Mouse (Mus musculus) thymus, postnatal 4 days (tissue): ENCODE data around the gene Aldh3b3.
"Not testable (repeated sequence)": the region's sequence is repeated elsewhere in the genome, so short reads cannot be mapped to it uniquely, and the experiment has no call there.

Experiments
- DNase-seq: peaks from one replicate; pipeline ENCODE4 v3.0.0; 2021

Gene Aldh3b3

DNA sequence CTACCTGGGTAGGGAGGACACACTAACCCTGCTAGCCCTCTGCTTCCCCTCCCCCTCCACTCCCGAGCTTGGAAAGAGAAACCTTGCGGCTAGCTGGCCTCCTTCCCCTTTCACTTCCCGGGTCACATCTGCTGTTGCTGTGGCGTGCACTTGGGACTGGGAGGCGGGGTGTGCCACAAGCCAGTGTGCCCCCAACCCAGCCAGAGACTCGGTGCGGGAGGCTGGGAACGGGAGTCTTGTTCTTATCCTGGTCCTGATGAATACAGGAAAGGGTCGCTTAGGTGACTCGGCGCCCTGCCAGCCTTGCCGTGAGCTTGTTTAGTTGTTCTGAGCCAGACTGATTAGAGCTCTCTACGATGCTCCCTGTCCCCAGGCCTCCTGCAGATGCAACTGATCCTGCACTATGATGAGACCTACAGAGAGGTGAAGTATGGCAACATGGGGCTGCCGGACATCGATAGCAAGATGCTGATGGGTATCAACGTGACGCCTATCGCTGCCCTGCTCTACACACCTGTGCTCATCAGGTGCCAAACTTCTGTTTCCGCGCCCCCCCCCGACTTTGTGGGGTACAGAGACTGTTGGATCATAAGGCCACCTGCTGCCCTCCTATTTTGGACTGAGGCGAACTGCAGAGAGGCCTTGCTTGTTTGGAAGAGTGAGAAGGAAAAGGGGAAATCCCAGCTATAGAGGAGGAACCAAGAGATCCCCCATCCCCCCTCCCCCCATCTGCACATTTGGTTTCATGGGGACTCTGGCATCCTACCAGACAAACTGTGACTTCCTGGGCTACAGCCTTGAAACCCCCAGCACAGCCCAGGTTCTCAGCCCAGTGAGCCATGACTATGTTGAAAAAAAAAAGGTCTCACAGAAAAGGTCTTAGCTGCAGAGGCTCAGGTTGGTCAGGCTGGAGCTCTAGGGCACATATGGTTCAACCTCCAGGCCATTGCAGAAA, 22.3 kb upstream of the Aldh3b3 start:
- DNase-seq: peak; percentile 67

DNA sequence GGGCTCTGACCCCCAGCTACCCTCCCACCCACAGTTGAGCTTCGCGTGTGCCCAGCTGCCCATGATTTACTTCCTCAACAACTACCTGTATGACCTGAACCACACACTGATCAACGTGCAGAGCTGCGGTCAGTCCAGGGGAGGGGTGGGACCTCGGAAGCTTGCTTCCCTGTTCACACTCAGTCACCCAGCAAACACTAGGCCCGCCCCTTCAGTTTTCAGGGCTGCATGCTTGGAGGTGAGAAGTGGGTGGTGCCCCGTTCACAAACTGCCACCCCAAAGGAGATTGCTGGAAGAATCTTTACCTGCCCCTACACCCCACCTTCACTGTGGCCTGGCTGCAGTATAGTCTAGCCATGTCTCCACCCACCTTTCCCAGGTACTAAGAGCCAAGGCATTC, 16.1 kb upstream of the Aldh3b3 start:
- DNase-seq: no peak

DNA sequence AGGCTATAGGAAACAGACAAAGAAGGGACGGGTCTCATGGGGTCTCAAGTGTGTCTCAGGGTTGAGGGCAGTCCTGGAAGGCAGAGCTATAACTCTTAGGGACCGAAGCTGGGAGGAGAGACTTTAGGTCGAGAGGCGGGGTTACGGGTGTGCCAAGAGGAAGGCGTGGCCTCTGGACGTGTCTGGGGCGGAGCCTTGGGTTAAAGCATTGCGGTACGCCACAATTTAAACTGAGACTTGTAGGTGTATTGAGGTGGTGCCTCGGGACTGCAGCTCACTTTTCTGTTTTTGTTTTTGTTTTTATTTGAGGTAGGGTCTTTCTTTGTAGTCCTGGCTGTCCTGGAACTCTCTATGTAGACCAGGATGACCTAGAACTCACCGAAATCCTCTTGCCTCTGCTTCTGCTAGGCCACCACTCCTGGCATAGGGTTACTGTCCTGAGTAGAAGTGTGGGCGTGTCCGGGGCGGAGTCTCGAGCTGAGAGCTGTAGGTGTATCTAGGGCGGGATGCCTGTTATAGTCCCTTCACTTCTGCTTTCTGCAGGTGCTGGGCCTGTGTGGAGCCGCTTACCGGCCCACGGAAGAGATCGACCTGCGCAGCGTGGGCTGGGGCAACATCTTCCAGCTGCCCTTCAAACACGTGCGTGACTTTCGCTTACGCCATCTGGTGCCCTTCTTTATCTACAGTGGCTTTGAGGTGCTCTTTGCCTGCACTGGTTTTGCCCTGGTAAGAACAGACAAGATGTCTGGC, 15.3 kb upstream of the Aldh3b3 start:
- peak; percentile 81 for DNase-seq

DNA sequence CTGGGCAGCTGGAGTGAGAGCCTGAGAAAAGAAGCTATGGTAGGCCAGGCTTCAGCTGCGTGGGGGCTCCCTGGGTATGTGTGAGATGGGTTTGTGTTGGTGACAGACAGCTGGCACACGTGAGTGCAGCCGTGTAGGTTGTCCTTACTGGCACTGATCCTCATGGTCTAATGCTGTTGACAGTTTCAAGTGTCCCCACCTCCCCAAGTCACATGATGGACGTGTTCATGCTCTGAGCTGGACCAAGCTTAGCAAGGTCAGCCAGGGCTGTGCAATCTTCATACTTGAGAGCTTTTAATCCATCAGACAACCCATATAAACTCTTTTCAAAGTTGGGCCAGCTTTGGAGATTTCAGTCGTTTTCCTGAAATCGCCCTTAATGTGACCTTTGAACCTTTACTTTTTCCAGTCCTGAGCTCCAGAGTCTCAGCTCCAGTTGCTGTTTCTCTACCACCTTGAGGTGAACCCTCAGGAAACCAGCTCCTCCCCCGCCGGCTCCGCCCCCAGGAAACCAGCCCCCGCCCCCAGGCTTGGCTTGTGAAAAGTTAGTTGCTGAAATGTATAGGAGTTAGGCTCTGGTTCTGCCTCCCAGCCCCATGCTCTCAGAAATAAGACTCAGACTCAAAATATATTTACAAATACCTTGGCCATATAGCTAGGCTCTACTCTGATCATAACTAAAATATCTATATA, 12.4 kb upstream of the Aldh3b3 start:
- peak; percentile 89 for DNase-seq

DNA sequence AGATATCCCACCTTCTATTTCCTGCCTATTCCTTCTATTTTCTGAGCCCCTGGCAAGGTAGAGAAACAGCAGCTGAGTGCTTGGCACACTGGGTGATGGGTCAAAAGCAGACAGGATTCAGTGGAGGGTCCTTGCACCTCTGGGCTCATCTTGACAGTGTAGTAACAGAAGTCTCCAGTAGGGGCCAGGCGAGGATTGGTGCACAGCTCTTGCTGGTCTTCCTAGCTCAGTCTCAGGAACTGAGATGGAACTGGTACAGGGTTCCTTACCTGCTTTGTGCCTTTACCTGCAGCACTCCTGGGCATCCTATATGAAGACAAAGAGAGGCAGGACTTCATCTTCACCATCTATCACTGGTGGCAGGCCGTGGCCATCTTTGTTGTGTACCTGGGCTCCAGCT, 11.7 kb upstream of the Aldh3b3 start:
- DNase-seq: peak; percentile 83

DNA sequence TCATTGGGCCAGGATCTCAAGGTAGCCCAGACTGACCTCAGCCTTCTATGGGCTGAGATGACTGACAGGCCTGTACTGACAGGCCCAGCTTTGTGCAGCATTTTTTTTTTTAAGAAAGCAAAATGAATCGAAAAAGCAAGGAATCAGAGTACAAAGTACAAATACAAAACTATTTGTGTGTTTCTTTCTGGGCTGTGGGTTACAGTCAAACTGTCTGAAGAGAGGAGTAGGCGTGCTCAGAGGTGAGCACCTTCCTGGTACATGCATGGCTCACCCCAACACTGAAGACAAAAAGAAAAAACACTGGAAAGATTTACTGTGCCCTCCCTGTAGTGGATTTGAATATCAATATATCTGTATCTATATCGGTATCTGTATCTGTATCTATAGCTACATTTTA, 10.6 kb upstream of the Aldh3b3 start:
- no peak for DNase-seq

DNA sequence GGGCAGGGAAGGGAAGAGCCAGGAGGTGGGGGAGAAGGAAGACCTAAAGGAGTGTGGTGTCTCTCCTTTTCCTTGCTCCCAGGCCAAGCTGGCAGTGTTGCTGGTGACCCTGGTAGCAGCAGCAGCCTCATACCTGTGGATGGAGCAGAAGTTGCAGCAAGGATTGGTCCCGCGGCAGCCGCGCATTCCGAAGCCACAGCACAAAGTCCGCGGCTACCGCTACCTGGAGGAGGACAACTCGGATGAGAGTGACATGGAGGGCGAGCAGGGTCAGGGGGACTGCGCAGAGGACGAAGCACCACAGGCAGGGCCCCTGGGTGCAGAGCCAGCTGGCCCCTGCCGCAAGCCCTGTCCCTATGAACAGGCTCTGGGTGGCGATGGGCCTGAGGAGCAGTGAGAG, 9.9 kb upstream of the Aldh3b3 start:
- DNase-seq: no peak

DNA sequence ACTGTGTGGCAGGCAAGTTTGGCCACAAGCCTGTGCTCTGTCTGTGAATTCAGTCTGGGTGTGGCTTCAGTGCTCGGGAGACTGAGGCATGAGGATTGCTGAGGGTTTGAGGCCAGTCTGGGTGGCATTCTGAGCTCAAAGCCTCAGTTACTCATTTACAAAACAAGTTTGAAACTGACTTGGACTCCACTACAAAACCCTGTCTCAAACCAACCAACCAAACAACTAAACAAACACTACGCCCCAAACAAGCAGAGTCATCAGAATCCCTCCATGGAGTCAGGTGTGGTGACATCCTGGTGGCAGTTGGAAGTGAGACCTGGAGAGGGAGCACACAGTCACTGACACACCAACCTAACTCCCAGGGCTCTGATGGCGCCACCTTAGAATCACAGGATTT, 8.1 kb upstream of the Aldh3b3 start:
- DNase-seq: no peak

DNA sequence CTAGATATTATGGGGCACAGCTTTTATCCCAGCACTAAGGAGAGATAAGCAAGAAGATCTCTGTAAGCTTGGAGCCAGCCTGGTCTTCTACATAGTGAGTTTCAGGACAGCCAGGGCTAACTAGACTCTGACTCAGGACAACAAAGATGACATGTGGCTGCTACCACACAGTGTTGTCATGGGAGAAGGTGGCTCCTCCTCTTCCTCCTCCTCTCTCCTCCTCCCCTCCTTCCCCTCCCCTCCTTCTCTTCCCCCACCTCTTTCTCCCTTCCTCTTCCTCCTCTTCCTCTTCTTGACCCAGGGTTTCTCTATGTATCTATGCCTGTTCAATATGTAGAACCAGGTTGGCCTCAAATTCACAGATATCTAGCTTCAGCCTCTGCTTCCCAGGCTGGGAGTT, 7.0 kb upstream of the Aldh3b3 start:
- DNase-seq: no peak

DNA sequence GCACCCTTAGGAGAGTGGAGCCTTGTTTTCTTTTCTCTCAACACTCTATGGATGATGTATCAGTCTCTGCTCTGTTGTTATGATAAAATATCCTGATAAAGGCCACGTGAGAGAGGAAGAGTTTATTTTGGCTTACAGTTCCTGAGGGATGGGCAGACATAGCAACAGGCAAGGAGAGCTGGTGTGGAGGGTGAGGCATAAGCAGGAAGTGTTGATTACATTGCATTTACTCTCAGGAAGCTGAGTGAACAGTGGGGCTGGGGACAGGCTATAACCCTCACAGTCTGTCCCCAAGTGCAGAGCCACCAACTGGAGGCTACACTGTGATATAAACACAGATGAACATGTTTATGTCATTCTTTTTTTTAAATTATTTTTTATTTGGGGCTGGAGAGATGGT, 6.3 kb upstream of the Aldh3b3 start:
- no peak for DNase-seq

DNA sequence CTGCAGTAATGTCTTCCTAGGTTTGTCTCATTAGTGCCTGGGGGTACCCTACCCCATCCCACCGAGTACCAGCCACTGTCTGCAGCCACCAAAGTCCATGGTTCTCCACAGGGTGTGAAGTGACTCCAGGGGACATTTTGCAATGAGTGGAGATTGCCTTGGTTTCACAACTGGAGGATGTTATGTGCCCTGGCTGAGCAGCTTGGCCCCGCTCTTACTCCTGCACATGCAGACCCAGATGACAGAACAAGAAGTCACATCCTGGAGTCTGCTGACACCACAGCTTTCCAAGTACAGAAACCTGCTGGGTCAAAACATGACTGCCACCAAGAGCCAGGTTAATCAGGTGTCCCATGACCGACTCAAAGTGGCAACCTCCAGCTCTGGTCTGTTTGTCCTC, 3.4 kb upstream of the Aldh3b3 start:
- DNase-seq: no peak

DNA sequence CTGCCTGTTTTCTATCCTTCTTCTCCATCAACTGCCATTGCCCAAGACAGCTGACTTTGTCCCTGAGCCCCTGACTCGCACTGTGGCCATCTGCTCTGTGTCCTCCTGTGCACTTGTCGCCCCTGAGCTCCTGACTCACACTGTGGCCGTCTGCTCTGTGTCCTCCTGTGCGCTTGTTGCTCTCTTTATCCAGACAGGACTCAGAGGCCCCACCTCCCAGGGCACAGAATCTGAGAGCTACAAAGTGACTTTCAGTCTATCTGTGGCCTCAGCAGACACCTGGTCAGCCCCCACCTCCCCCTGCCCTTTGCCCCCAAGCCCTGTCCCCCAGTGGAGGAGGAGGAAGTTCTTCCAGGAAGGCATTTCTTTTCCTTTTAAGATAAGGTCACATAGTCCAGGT, 2.6 kb upstream of the Aldh3b3 start:
- no peak for DNase-seq

DNA sequence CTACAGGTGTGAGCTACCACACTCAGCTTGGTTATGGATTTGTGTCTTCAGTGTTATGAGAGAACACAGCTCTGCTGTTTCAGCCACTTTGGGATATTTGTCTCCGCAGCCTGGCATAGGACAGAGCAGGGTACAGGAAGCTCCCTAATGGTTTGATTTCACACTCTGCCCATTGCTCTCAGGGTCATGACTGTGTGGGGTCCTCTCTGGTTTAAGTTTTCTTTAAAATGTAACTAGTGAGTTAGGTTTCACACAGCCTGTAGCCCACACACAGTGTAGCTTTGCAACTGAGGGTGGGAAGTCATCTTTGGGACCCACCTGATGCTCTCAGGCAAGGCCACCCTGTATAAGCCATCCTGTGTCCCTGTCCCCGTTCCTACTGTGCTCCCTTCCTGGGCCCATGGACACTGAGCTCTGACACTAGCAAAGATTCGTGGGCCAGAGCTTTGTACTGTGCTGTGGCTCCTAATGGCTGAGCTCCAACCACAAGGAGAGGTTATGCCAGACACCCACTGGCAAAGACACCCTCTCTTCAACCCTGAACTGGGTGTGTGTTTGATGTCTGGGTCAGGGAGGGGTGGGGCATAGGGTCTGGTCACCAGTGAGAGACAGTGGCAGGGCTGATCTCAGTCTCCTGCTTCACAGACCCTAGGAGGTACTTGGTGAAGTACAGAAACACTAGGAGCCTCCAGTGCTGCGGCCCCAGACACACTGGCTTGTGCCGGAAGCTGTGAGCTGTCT, 979 bp upstream of the Aldh3b3 start:
- DNase-seq: not testable (repeated sequence)

DNA sequence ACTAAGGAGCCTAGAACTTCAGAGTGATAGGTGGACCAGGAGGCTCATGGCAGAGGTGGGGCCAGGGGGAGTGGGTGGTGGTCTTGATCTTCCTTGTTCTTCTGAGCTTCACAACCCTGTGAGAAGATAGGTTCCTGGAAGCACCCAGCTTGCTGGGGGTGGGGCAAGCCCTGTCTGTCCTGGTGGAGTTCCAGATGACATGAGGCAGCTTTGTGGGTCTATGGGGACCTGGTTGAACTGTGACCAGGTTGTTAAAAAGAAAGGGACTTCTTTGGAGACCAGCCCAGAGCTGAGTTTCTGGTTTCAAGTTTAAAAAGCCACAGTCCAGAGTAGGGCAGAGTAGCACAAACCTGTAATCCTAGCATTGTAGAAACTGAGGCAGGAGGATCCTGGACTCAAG, 585 bp downstream of the Aldh3b3 start:
- no peak for DNase-seq

DNA sequence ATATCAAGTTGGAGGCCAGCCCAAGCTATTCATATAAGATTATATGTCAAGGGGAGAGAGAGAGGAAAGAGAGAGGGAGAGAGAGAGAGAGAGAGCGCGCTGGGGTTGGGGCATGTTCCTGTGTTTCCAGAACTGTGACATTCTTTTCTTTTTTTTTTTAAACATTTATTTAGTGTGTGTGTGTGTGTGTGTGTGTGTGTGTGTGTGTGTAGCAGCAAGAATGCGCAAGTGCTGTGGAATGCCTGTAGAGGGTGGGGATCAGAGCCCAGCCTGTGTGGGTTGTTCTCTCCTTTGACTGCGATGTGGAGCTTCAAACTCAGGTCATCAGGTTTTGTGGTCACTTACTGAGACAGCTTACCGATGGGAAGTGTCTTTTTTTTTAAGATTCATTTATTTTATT, 1.8 kb downstream of the Aldh3b3 start:
- no peak for DNase-seq

DNA sequence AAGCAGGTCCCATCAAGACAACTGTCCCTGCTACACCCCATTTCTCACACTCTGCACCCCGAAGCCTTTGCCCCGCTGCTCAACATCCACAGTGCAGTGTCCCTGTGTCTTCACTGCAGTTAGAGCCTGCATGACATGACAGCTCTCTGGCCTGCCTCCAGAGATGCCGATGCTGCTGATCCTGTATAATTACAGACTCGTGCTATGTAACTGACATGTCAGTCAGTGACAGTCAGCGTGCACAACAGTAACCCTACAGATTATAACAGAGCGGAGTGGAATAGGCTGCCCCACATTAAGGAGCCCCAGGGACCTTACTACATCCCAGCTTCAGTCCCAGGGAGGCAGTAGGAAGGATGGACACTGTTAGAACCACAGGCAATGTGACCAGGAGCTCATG, 3.4 kb downstream of the Aldh3b3 start:
- DNase-seq: not testable (repeated sequence)

DNA sequence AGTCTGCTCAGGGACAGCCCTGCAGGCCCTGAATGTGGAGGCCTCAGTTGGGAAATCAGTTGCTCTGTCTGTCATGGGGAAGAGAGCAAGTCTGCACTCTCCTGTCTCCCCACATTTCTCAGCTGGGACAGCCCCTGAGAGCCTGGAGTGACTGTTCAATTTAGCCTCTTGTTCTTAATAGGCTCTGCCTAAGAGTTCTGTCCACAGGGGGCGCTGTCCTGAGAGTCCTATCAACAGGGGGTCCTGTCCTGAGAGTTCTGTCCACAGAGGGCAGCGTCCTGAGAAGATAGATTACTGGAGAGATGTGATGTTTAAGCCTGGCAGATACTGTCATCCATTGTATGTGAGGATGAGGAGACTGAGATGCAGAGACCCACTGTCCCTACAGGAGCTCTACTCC, 4.0 kb downstream of the Aldh3b3 start:
- DNase-seq: peak; percentile 67

DNA sequence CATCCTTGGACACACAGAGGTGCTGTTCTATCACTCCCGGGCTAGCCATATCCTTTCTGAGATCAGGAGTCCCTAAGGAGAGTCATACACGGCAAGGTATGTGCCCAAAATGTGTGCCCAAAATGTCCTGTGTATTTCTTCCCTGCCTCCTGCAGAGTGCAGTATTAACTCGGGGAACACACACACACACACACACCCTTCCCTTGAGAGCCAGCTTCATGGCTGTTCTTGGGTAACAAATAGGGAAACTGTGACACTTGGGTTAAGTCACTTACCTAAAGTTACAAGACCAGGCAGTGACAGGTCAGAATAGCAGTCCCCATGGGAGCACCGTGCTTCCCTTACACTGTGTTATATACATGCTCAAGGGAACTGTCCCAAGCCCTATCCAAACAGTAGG, 5.6 kb downstream of the Aldh3b3 start:
- no peak for DNase-seq

DNA sequence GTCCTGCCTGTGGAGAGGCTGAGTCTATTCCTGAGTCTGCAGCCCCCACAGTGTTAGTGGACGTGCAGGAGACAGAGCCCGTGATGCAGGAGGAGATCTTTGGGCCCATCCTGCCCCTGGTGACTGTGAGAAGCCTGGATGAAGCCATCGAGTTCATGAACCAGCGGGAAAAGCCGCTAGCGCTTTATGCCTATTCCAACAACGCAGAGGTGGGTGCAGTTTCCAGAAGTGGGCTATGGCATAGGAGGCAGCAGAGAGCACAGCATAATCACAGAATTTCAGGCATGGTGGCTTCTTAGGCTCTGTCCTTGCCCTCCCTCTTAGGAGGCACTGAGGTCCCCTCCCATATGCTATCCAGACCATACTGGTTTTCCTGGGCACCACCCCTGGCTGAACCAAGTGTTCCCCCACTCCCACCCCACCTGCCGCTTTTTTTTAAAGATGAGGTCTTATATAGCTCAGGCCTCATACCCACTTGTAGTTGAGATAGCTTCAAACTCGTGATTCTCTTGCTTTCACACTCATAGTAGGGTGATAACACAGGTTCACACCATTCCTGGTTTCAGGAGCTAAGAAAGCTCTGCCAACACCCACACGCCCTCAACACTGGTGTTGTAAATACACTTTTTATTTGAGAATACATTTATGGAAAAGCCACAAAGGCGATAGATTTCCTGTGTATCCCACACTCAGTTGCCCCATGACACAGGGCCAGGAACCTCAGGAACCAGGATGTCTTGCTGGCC, 8.1 kb downstream of the Aldh3b3 start:
- no peak for DNase-seq

DNA sequence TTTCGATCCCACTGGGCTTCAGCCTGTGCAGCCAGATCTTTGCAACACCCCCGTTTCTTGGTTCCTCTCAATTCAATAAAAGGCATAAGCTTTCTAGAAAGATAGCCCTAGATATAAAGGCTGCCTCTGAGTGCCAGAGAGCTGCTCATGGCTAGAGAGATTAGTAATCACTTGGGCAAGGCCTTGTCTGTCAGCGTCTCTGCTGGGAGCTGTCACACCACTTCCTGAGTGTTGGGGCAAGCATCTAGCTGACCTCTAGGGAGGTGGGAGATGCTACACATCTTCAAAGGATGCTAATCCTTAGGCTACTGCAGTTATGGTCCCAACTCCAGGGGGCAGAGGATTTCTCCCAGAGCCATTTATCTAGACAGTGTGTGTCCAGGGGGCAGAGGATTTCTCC, 8.8 kb downstream of the Aldh3b3 start:
- no peak for DNase-seq

DNA sequence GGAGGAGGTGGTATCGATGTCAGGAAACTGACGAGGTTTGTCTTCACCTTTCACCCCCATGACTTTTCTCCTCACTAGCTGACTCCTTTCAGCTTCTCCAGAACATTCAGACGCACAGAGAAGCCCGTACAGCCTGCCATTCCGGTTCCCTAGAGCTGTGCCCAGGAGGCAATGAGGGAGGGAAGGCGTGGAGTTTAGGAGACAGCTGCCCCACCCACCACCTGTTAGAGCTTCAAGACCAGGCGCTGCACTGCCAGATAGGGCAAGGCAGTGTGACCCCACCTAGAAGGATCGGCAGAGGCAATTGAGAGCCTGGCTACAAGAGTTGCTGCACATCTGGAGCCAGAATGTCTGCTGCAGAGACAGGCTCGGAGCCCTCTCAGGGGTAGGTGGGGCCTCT, 13.8 kb downstream of the Aldh3b3 start, which contains the start of gene Aldh3b2:
Aldh3b2 (plus strand) TSS at position 100 of the 400 bp plus-strand sequence.
- DNase-seq: no peak

DNA sequence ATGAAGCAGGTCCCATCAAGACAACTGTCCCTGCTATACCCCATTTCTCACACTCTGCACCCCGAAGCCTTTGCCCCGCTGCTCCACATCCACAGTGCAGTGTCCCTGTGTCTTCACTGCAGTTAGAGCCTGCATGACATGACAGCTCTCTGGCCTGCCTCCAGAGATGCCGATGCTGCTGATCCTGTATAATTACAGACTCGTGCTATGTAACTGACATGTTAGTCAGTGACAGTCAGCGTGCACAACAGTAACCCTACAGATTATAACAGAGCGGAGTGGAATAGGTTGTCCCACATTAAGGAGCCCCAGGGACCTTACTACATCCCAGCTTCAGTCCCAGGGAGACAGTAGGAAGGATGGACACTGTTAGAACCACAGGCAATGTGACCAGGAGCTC, 16.2 kb downstream of the Aldh3b3 start:
- DNase-seq: not testable (repeated sequence)
